14 mouse cellular contexts compared by ENCODE assay signal in genomic region chr6:32342272-32342671, GRCm38 (mm10).
"Had no signal": no experiment of that assay in that cellular context is flagged by ENCODE, and none has a peak within 500 bp of the region (broad histone marks: within the 10 kb centered on the region; RNA-seq: fewer than 3 reads in every experiment).

No protein-coding gene starts in this region.

- ATAC-seq: liver, postnatal 0 days; midbrain, embryonic 15.5 days had no signal

- H3K4me3 ChIP-seq: layer of hippocampus, adult 2 months; limb, embryonic 15.5 days; midbrain, embryonic 12.5 days; midbrain, embryonic 15.5 days had no signal

- DNase-seq: kidney, postnatal 25 days; layer of hippocampus, adult 9-11 months; liver, postnatal 0 days; lung, embryonic 14.5 days; thymus, adult 18-20 months; thymus, postnatal 36 days had no signal

- H3K27ac ChIP-seq: kidney, postnatal 0 days; layer of hippocampus, adult 2 months; limb, embryonic 15.5 days; liver, embryonic 14.5 days; macrophage; midbrain, embryonic 12.5 days; midbrain, embryonic 15.5 days had no signal

- H3K4me2 ChIP-seq: limb, embryonic 15.5 days; liver, embryonic 11.5 days; lung, embryonic 14.5 days; midbrain, embryonic 12.5 days; midbrain, embryonic 15.5 days had no signal

- H3K27me3 ChIP-seq: midbrain, embryonic 12.5 days; midbrain, embryonic 15.5 days had no signal

- H3K9me3 ChIP-seq: limb, embryonic 15.5 days; midbrain, embryonic 12.5 days; midbrain, embryonic 15.5 days had no signal

- H3K36me3 ChIP-seq: limb, embryonic 15.5 days; midbrain, embryonic 12.5 days; midbrain, embryonic 15.5 days had no signal

- H3K9ac ChIP-seq: limb, embryonic 15.5 days; liver, embryonic 14.5 days; liver, postnatal 0 days; lung, embryonic 14.5 days; midbrain, embryonic 12.5 days; midbrain, embryonic 15.5 days had no signal
